Mouse (Mus musculus) lung, adult 2 months (tissue): ENCODE results near the gene Rnf151.

Experiments used
- CTCF ChIP-seq: fragments of 200-500 bp; IDR thresholded peaks from 2 replicates; pipeline ENCODE4 v1.5.1; 2011; ENCODE audit warnings: mild to moderate bottlenecking, low read length, control low read depth; ENCODE audit not compliant: insufficient read depth
- POLR2A ChIP-seq: fragments of 200-500 bp; IDR thresholded peaks from 2 replicates; pipeline ENCODE4 v1.6.1; 2011; ENCODE audit warnings: low read depth, mild to moderate bottlenecking, control low read depth, low read length, borderline replicate concordance; ENCODE audit errors: extremely low read depth

GRCm38 (mm10) chr17:24746986-24747385, 29.1 kb upstream of the Rnf151 start:
- no peak for TF ChIP-seq CTCF
- no peak for TF ChIP-seq POLR2A
